Mouse (Mus musculus) embryo, embryonic 10 days (tissue): ENCODE results near the gene Acsm4.
"Not testable (repeated sequence)": the region's sequence is repeated elsewhere in the genome, so short reads cannot be mapped to it uniquely, and the experiment has no call there.

Source experiments
- DNase-seq: peaks from one replicate; pipeline ENCODE4 v3.0.0-alpha.2; 2015; ENCODE audit warnings: low spot score

Gene Acsm4

GRCm38 (mm10) chr7:119689726-119690125 is at the start of gene Acsm4:
TSS of gene Acsm4 (plus strand) at chr7:119690026.
- no peak for DNase-seq

GRCm38 (mm10) chr7:119642307-119642706 is 47.5 kb upstream of the Acsm4 start:
- no peak for DNase-seq

DNA sequence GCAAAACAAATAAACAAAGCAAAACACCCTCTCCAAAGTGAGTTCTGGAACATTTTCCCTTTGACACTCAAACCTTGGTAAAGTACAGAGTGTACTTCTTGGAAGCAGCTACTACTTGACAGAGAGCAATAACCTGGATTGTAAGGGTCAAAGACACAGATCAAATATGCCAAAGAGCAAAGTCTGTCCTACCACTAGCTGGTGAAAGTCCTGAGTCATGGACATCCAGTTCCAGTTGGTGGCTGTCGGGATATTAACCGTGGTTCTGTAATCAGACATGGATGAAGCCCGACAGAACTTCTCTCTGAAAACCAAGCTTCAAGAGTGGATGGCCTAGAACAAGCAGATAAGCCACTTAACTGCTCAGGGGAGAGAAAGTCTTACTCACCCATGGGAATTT is 21.9 kb upstream of the Acsm4 start:
- DNase-seq: no peak

- no peak for DNase-seq
Observed at GRCm38 (mm10) chr7:119670395-119670794, 19.4 kb upstream of the Acsm4 start.

DNA sequence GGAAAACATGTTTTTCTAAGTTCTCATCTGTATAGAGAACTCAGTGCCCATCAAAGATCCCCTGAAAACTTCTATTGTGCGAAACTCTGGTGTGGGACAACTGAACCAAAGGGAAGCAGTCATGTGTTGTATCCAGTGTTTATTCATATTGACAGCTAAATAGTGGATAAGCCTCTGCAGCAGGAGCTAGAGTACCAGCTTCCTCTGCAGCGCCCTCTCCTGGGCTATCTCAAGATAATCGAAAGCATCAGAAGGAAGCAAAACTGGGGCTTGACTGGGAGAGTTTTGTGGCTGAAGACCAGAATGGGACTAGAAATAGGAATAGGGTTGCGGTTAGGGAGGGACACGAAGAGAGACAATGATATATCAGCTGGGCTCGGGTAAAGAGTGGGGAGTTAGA is 18.9 kb upstream of the Acsm4 start:
- peak; percentile 24 for DNase-seq

- peak; percentile 77 for DNase-seq
Observed at GRCm38 (mm10) chr7:119673465-119673864, 16.4 kb upstream of the Acsm4 start.

DNA sequence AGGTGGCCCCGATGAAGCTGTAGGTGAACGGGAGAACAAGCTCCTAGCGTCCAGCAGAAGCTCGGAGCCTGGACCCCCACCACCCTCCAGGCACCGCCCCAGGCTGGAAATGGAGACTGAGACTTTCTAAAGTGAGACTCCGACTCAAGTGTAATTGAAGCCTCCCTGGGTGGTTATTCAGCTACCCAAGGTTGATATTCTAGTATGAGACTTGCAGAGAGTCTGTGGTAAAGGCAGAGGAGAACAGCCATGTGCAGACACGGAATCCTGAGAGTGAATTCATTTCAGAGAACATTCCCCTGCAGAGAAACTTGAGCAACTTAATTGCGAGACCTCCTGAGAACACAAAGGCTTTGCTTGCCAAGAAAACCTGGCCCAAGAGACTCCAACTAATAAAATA is 9.7 kb upstream of the Acsm4 start:
- DNase-seq: no peak

DNA sequence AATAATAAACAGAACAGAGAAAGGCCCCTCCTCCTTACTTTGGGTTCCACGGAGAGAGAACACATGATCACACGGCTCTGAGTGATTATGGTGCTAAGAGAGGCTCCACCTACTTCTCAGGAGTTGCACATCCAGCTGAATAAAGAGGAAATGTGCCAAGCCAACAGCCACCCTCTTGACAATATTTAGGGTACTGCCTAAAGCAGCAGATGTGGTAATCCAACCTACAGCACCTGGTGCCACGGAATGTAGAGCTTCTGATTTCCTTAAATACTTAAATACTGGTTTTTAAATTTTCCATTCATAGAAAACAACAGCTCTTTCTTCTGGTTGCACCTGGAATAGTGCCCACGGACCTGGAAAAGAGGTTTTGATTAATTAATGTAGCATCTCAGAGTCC is 7.1 kb upstream of the Acsm4 start:
- no peak for DNase-seq

- no peak for DNase-seq
Observed at GRCm38 (mm10) chr7:119692302-119692701, 2.5 kb downstream of the Acsm4 start.

- no peak for DNase-seq
Observed at GRCm38 (mm10) chr7:119694926-119695325, 5.1 kb downstream of the Acsm4 start.

- no peak for DNase-seq
Observed at GRCm38 (mm10) chr7:119714111-119714510, 24.3 kb downstream of the Acsm4 start.

GRCm38 (mm10) chr7:119720253-119720946 is 30.6 kb downstream of the Acsm4 start, which contains the start of gene Thumpd1:
TSS of gene Thumpd1 (minus strand) at chr7:119720798.
- peak; percentile 99 for DNase-seq

- no peak for DNase-seq
Observed at GRCm38 (mm10) chr7:119720947-119721310, 31.1 kb downstream of the Acsm4 start.

GRCm38 (mm10) chr7:119727621-119728020 is 37.8 kb downstream of the Acsm4 start:
- no peak for DNase-seq

DNA sequence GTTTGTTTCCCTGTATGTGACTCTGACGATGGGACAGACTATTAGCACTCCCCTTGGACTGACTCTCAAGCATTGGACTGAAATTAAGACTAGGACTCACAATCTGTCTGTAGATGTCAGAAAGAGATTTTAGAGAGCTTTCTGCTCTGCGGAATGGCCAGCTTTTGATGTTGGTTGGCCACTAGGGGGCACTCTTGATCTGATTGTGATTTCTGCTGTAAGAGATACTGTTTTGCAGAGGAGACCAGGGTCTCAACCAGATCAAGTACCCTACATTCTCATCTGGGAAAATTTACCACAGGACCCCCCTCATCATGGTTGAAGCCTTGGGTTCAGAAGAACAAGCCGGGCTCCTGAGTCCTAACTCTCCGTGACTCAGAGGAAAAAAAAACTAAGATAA is 41.4 kb downstream of the Acsm4 start:
- peak; percentile 13 for DNase-seq

GRCm38 (mm10) chr7:119738877-119739276 is 49.1 kb downstream of the Acsm4 start:
- DNase-seq: no peak

DNA sequence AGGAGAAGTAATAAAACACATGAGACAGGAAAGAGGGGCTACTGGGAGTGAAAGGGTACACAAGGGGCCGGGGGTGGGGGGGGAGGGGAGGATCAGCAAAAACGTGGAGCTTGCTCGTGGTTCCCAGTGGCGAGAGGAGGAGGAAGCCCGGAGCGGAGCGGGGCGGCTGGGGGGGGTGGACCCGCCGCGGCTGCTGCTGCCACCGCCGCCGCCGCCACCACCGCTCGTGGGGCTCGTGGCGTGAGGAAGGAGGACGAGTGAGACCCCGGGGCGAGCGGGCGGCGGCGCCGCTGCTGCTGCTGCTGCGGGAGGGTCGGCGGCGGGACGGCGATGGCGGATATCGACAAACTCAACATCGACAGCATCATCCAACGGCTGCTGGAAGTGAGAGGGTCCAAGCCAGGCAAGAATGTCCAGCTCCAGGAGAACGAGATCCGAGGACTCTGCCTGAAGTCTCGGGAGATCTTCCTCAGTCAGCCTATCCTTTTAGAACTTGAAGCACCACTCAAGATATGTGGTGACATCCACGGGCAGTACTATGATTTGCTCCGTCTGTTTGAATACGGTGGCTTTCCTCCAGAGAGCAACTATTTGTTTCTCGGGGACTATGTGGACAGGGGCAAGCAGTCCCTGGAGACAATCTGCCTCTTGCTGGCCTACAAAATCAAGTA is 50.1 kb downstream of the Acsm4 start:
- DNase-seq: not testable (repeated sequence)

DNA sequence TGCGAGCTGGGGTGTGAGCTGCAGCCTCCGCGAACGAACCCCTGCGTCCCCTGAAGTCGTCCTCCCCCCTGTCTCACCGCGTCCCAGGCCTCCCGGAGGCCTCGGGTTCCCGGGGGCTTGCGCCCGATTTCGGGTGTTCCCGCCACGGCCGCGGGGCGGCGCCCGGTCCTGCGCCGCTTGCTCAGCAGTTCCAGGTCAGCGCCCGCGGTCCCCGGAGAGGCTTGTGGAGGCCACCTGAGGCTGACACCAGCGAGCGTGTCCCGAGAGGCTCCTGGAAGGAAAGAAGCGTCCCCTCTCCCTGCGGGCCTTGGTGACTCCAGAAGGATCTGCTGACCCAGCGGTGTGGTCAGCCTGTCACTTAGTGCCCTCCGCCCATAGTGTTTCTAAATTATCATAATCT is 54.5 kb downstream of the Acsm4 start:
- peak; percentile 20 for DNase-seq

DNA sequence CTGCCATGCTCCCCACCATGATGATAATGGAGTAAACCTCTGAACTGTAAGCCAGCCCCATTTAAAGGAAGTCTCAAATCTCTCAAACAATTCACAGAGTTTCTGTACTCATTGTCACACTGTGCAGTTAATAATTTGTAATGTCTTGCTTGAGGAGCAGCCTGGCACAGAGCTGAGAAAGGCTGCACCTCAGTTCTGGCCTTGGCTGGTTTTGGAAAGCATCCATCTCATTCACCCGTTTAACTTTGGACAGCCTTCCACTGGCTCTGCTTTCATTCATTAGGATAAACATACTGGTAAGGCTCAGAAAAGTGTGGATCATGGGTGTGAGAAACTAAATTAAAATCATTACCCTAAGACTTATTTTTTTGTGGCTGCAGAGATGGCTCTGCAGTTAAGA is 56.0 kb downstream of the Acsm4 start:
- no peak for DNase-seq

DNA sequence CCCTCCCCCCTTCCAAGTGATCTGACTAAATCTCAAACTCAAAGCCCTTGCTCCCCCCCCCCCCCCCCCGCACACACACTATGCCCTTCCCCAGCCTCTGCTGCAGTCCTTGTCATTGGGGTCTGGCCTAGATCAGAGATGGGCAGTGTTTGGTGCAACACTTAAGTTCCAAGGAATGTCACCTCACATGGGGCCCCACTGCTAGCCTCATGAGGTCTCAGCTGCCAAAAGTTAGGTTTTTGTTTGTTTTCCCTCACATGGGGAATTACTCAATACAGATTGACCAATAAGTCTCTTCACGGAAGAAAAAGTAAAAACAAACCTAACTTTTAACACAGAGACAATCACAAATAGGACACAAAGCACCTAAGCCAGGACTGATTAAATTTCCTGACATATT is 58.9 kb downstream of the Acsm4 start:
- DNase-seq: no peak

DNA sequence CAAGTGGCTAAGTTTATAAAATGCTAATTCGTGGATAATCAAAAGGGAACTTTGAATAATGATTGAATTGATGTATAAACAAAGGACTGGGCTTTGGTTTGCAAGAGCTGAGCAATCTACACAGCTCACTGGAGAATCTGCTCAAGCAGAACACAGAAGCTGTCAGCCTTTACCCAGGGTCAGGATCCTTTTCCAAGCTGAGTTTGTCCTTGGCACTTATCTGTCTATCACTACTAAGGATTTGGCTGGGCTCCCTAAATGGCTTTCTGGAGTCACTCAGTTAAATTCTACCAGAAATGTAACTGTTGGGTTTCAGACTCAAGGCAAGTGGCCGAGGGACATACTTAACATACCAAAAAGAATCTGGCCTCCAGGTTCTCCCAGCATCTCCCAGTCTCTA is 60.1 kb downstream of the Acsm4 start:
- DNase-seq: no peak

GRCm38 (mm10) chr7:119753696-119754095 is 63.9 kb downstream of the Acsm4 start:
- no peak for DNase-seq

DNA sequence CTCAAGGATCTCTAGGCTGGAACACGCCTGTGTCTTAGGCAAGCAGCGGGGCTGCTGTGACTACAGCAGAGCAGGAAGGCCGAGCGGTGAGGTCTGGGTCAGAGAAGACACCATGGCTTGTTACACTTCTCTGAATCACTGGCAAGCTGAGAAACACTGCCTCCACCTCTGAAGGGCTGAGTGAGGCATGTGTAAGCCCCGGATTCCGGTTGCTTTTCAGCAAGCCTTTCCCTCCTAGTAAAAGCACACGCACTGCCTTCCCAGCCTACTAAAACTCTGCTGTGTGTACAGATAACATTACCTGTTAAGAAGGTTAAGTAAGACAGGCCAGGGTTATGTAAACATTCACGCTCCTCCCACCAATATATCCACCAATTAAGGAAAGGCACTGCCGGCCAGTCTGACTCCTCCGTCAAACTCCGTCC is 70.7 kb downstream of the Acsm4 start, which contains the start of gene Acsm3:
Acsm3 (plus strand) TSS at position 397 of the 425 bp plus-strand sequence.
- DNase-seq: peak; percentile 10
